Mouse (Mus musculus) bone marrow macrophage, adult 2 months (primary cell): ENCODE results near the gene Gm20388.

Experiments used
- CTCF ChIP-seq: IDR thresholded peaks from 2 replicates; pipeline ENCODE4 v1.5.1; 2012; ENCODE audit warnings: low read depth, mild to moderate bottlenecking, low read length, moderate library complexity
- POLR2A ChIP-seq: IDR thresholded peaks from 2 replicates; pipeline ENCODE4 v1.6.1; 2012; ENCODE audit warnings: mild to moderate bottlenecking, low read depth, low read length, borderline replicate concordance

- TF ChIP-seq POLR2A (no peak), CTCF (no peak)
Observed at GRCm38 (mm10) chr8:124216951-124217350, 4306.3 kb downstream of the Gm20388 start.
